Mouse (Mus musculus) liver, embryonic 14.5 days (tissue): ENCODE measurements around the gene Efl1.

Source experiments
- CTCF ChIP-seq: IDR thresholded peaks from 2 replicates; pipeline ENCODE4 v1.5.1; 2016; ENCODE audit warnings: antibody characterized with exemption, low read depth, control low read depth
- EP300 ChIP-seq: IDR thresholded peaks from 2 replicates; pipeline ENCODE4 v1.6.1; 2016; ENCODE audit warnings: antibody characterized with exemption, low read depth

GRCm38 (mm10) chr7:82648353-82649080, at the start of gene Efl1, which contains the start of gene Saxo2:
- TF ChIP-seq CTCF: peak; percentile 24; the same call in 1 of the 2 replicates
- TF ChIP-seq EP300: no peak
